ENCODE assay signal across 26 mouse cellular contexts in genomic region chr16:23947654-23948053, GRCm38 (mm10). TPM values are rescaled to one million over a fixed set of nuclear protein-coding genes. Genes with fewer than 3 reads are reported as not detected.
DNase-seq lines count a peak whose midpoint lies in the region; TF ChIP-seq lines count a peak whose summit lies in the region.
"Had no signal": no experiment of that assay in that cellular context is flagged by ENCODE, and none has a peak within 500 bp of the region (broad histone marks: within the 10 kb centered on the region; RNA-seq: fewer than 3 reads in every experiment).

No protein-coding gene starts in this region.

- no peak overlapping the region for H3K27ac ChIP-seq in heart, adult 2 months
- H3K27ac ChIP-seq: embryonic facial prominence, embryonic 15.5 days; forebrain, embryonic 10.5 days; heart, embryonic 13.5 days; hindbrain, embryonic 12.5 days had no signal

- intact Hi-C loops in heart, adult 2 months (cut with DNase I) = no loop called here

- no peaks in the 10 kb centered on the region for H3K36me3 ChIP-seq in heart, adult 2 months (ENCODE audit: control insufficient read depth, insufficient read depth, low read length)
- H3K36me3 ChIP-seq: embryonic facial prominence, embryonic 15.5 days; forebrain, embryonic 10.5 days; heart, embryonic 13.5 days; hindbrain, embryonic 12.5 days had no signal

- peak; percentile 31; the same call in 1 of the 2 replicates for TF ChIP-seq CTCF in heart, adult 2 months (IDR thresholded peaks at IDR 0.05)

- TF ChIP-seq EP300 in heart, adult 2 months (IDR thresholded peaks at IDR 0.05; ENCODE audit: insufficient read depth, low read depth, low read length) = no peak

- H3K9ac ChIP-seq in heart, adult 2 months (ENCODE audit: low read depth, low read length) = no peak overlapping the region
- H3K9ac ChIP-seq: embryonic facial prominence, embryonic 15.5 days; heart, embryonic 13.5 days; hindbrain, embryonic 12.5 days had no signal

- H3K4me1 ChIP-seq in heart, adult 2 months (ENCODE audit: control insufficient read depth, insufficient read depth, low read length) = no peaks in the 10 kb centered on the region
- H3K4me1 ChIP-seq: embryonic facial prominence, embryonic 15.5 days; forebrain, embryonic 10.5 days; hindbrain, embryonic 12.5 days had no signal

- no peak overlapping the region for H3K4me3 ChIP-seq in heart, adult 2 months
- H3K4me3 ChIP-seq: embryonic facial prominence, embryonic 15.5 days; erythroblast, embryonic 14.5 days; forebrain, embryonic 10.5 days; heart, embryonic 13.5 days; hindbrain, embryonic 12.5 days had no signal

- H3K27me3 ChIP-seq in heart, adult 2 months (ENCODE audit: control insufficient read depth, insufficient read depth, low read length) = no peaks in the 10 kb centered on the region
- H3K27me3 ChIP-seq: CH12.LX; embryonic facial prominence, embryonic 15.5 days; heart, embryonic 13.5 days; hindbrain, embryonic 12.5 days had no signal

- no peaks in the 10 kb centered on the region for H3K79me2 ChIP-seq in heart, adult 2 months (replicated peaks; ENCODE audit: control insufficient read depth, insufficient read depth, low read length)

- peak; percentile 35 to 40 for DNase-seq in adrenal gland, postnatal 36 days
- no peak for DNase-seq in adrenal gland, postnatal 14 days
- DNase-seq in heart, adult 2 months = no peak
- no peak for DNase-seq in heart, postnatal 4 days
- DNase-seq in thymus, postnatal 14 days = peak; percentile 33
- no peak for DNase-seq in thymus, postnatal 25 days
- DNase-seq in urinary bladder, postnatal 4 days (ENCODE audit: low spot score in 2 of 2) = no peak
- DNase-seq: adrenal gland, adult 8-10 months; cerebellum, adult 18-20 months; cerebellum, adult 9-11 months; embryo, embryonic 11 days; heart, postnatal 36 days had no signal

- TF ChIP-seq POLR2A in heart, adult 2 months (IDR thresholded peaks at IDR 0.05; ENCODE audit: insufficient read depth, low read depth, low read length) = no peak

- WGBS in heart, adult 2 months = 90% methylated on average over 6 of the region's 6 CpGs

RNA-seq across cellular contexts. Expression of gene Rtp2, which starts 15.5 kb away (rescaled TPM):
- not detected for total RNA-seq in adrenal gland, postnatal 36 days (2021)
- not detected in 2 replicates for total RNA-seq in adrenal gland, postnatal 14 days (2021)
- total RNA-seq in heart, adult 2 months (2021) = not detected
- polyA plus RNA-seq in heart, adult 2 months (2012; rRNA removed) = not detected in 2 replicates
- not detected for total RNA-seq in heart, postnatal 4 days (2021)
- total RNA-seq: adrenal gland, adult 8-10 months; CH12.LX; common myeloid progenitor, adult 5-6 weeks; gastrocnemius, adult 8-10 months; gastrocnemius, postnatal 4 days; heart, postnatal 36 days had no signal
- polyA plus RNA-seq: embryonic facial prominence, embryonic 11.5 days; erythroblast, embryonic 14.5 days; forebrain, embryonic 10.5 days; forebrain, embryonic 14.5 days; heart, embryonic 13.5 days; heart, postnatal 0 days; hindbrain, embryonic 12.5 days; hindbrain, embryonic 16.5 days; inflammation-experienced regulatory T-cells, adult 6 months had no signal

RNA-seq across cellular contexts. Expression of gene Gm37419, which starts 40.6 kb away (rescaled TPM):
- total RNA-seq in adrenal gland, postnatal 36 days (2021) = not detected
- not detected in 2 replicates for total RNA-seq in adrenal gland, postnatal 14 days (2021)
- total RNA-seq in heart, adult 2 months (2021) = not detected
- not detected in 2 replicates for polyA plus RNA-seq in heart, adult 2 months (2012; rRNA removed)
- total RNA-seq in heart, postnatal 4 days (2021) = not detected
- total RNA-seq: adrenal gland, adult 8-10 months; CH12.LX; common myeloid progenitor, adult 5-6 weeks; gastrocnemius, adult 8-10 months; gastrocnemius, postnatal 4 days; heart, postnatal 36 days had no signal
- polyA plus RNA-seq: embryonic facial prominence, embryonic 11.5 days; embryonic facial prominence, embryonic 15.5 days; erythroblast, embryonic 14.5 days; forebrain, embryonic 10.5 days; forebrain, embryonic 14.5 days; heart, embryonic 13.5 days; heart, postnatal 0 days; hindbrain, embryonic 12.5 days; hindbrain, embryonic 16.5 days; inflammation-experienced regulatory T-cells, adult 6 months had no signal

RNA-seq across cellular contexts. Expression of gene Bcl6, which starts 41.0 kb away (rescaled TPM):
- 10 to 100 TPM; 24.6 to 68.8 TPM for total RNA-seq in adrenal gland, postnatal 36 days (2021)
- total RNA-seq in adrenal gland, postnatal 14 days (2021) = 48.4 and 72.0 TPM in 2 replicates
- total RNA-seq in heart, adult 2 months (2021) = 10 to 100 TPM; 15.4 to 21.7 TPM
- 16.5 and 17.8 TPM in 2 replicates for polyA plus RNA-seq in heart, adult 2 months (2012; rRNA removed)
- 1 to 10 TPM; 1.5 TPM for total RNA-seq in heart, postnatal 4 days (2021)

RNA-seq across cellular contexts. Expression of gene Sst, which starts 56.9 kb away (rescaled TPM):
- not detected for total RNA-seq in adrenal gland, postnatal 36 days (2021)
- not detected in 2 replicates for total RNA-seq in adrenal gland, postnatal 14 days (2021)
- total RNA-seq in heart, adult 2 months (2021) = not detected
- polyA plus RNA-seq in heart, adult 2 months (2012; rRNA removed) = not detected in 2 replicates
- total RNA-seq in heart, postnatal 4 days (2021) = not detected
- total RNA-seq: CH12.LX; common myeloid progenitor, adult 5-6 weeks; gastrocnemius, adult 8-10 months; gastrocnemius, postnatal 4 days; heart, postnatal 36 days had no signal
- polyA plus RNA-seq: erythroblast, embryonic 14.5 days; heart, postnatal 0 days; inflammation-experienced regulatory T-cells, adult 6 months had no signal

Comparison
In these comparisons a context has a peak if more than half of its experiments do, and no peak if none do; other contexts are left out.
1. DNase-seq: peak in adrenal gland, postnatal 36 days (2 of 2) and thymus, postnatal 14 days (single experiment); none in adrenal gland, postnatal 14 days (single experiment), heart, adult 2 months (0 of 2), heart, postnatal 4 days (single experiment), thymus, postnatal 25 days (single experiment) and urinary bladder, postnatal 4 days (0 of 2).
2. RNA of gene Bcl6, which starts 41.0 kb away (total RNA-seq): 24.6 to 68.8 TPM in adrenal gland, postnatal 36 days, 48.4 to 72.0 TPM in adrenal gland, postnatal 14 days and 15.4 to 21.7 TPM in heart, adult 2 months; 1.5 TPM in heart, postnatal 4 days; every median in the first group is over 4 times any median in the second.